Mouse (Mus musculus) liver, adult 2 months (tissue): ENCODE data around the gene Rapsn.

ENCODE experiments used
- CTCF ChIP-seq: fragments of 200-500 bp; IDR thresholded peaks from 2 replicates; pipeline ENCODE4 v1.5.1; 2011; ENCODE audit warnings: low read depth, low read length, control low read depth
- POLR2A ChIP-seq: fragments of 200-500 bp; IDR thresholded peaks from 2 replicates; pipeline ENCODE4 v1.6.1; 2011; ENCODE audit warnings: low read length, control low read depth; ENCODE audit not compliant: insufficient read depth; ENCODE audit errors: extremely low read depth

GRCm38 (mm10) chr2:91081775-91082695 is 46.6 kb downstream of the Rapsn start, which contains the start of gene Spi1:
- no peak for TF ChIP-seq POLR2A
- TF ChIP-seq CTCF, result no peak
